Mouse (Mus musculus): Measurements from ENCODE around the gene Pde6d.
A peak's percentile ranks its signal among the peaks of the same experiment; 100 is the strongest.
"Not testable (repeated sequence)": the region's sequence is repeated elsewhere in the genome, so short reads cannot be mapped to it uniquely, and the experiment has no call there.

The Pde6d gene

DNA sequence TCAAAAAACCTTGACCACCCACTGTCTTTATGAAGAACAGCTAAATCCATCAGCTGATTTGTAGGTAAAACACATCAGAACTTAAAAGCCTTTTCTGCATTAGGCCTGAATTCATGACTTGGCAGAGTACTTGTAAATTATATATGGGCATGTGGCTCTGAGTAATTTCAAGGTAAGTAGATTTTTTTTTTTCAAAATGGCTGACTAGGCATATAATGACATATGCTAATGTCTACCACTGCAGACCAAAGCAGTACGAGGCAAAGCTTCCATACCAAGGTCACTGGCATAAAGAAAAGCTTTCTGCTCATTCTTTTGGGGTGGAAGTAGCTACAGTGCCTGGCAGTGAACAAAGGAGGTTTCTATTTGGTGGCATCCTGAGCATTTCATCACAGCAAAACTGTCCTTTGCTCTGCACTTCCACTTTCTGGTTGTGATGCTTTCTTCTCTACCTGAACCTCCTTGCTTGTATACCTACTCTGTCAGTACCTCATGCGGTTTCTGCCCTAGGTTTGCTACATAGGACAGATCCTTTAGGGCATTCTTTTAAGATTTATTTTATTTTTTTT, 13.1 kb downstream of the Pde6d start:
- DNase-seq (ENCODE audit: low spot score in 2 of 2) = no peak

DNA sequence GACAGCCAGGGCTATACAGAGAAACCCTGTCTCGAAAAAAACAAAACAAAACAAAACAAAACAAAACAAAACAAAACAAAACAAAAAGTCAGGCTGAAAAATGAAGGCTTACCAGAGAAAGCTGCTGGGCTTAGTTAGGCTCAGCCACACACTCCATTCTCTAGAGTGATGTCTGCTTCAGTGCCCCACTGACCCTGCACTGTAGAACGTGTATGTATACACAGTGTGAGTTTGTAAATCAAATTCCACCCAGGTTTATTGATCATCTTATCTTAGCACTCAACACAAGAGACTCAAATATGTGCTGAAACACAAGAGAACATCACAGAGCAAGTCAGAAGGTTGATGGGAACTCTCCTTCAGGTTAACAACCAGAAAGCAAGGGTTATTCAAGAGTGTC, 14.0 kb downstream of the Pde6d start:
- no peak for DNase-seq (ENCODE audit: low spot score in 2 of 2)

- no peak for DNase-seq (ENCODE audit: low spot score in 2 of 2)
Observed at GRCm38 (mm10) chr1:86562663-86563062, 19.8 kb downstream of the Pde6d start.

DNA sequence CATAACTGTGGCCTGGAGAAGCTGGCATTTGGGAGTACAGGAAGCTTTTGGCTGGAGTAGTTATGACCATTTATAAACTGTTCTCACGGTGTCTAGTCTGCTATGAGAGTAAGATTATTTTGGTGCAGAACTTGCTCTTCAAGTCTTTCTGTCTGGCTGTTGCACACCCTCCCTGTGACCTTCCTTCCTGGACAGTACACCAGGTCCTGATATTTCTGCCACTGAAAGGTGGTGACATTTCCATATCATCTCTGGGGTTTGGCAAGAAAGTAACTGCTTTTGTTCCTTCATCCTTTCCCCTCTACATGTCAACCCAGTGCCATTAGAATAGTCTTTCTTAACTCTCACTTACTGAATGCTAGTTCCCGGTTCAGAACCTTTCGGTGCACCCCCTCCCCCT, 23.2 kb downstream of the Pde6d start:
- no peak for DNase-seq (ENCODE audit: low spot score in 2 of 2)

DNA sequence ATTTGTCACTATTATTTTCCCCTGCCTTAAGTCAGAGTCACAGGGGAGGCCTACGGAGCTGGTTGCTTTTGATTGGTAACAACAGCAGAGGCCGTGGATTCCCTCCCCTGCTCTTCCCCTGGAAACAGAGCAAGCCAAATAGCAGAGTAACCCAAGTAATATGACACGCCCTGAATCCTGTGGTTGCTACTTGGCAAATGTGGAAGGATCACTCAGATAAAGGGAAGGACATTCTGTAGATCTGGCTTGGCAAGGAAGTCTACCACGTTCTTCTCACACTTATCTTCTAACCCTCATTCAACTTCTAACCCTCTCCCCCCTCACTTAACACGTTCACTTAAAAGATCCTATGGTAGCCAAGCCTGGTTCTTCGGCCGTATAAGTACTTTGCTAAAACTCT, 24.6 kb downstream of the Pde6d start:
- peak; percentile 8 to 11 for DNase-seq (ENCODE audit: low spot score in 2 of 2)

DNA sequence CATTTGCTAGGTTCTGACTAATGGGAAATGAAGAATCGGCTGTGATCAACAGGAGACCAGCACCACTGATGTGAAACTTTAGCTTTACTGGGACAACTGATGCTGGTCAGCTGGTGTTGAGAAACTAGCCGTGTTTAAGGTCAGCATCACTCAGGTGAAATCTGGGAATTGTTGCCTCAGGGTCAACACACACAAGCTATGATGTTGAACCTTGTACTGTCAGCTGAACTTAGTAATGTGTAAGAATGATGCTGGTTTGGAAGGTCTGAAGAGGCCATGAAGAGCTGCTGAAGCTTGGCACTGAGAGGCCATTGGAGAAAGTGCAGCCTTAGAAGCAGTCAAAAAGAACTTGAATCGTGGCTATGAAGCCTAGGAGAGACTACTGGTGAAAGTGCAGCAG, 26.8 kb downstream of the Pde6d start:
- DNase-seq (ENCODE audit: low spot score in 2 of 2) = no peak

DNA sequence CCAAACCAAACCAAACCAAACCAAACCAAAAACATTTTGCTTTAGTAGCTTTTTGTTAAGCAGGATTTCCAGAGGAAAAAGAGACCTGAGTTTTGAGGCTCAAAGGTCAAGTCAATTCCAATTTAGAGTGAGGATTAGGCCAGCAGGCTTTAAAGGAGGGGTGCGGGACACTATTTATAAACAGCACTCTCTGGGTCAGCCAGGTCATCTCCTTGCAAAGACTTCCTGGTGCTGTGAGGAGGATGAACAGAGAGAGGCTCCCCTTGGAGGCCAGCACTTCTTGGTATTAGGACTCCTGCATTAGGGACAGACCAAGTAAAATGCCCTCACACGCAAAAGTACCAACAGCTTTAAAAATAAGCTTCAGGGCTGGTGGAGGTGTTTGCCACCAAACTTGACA, 30.6 kb downstream of the Pde6d start:
- DNase-seq (ENCODE audit: low spot score in 2 of 2) = no peak

GRCm38 (mm10) chr1:86551299-86551698, 31.1 kb downstream of the Pde6d start:
- no peak for DNase-seq (ENCODE audit: low spot score in 2 of 2)

GRCm38 (mm10) chr1:86546797-86547196, 35.6 kb downstream of the Pde6d start:
- no peak for DNase-seq (ENCODE audit: low spot score in 2 of 2)

DNA sequence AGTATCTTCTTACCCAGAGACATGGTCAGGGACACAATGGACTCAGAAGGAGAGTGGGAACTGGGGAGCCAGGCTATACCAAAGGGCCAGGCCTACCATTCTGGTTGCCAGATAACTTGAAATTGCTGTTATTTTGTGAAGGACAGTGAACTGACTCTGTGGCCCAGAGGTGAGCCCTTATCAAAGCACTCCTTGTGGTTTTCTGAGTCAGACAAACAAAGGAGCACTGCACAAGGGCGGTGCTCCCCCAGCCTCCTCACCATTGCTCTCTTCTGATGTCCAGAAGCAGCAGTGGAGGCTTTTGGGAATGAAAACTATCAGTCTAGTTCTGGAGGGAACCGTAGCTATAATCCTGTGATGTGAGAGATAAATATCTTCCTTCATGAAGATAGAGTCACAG, 39.8 kb downstream of the Pde6d start:
- no peak for DNase-seq (ENCODE audit: low spot score in 2 of 2)

GRCm38 (mm10) chr1:86539583-86539982, 42.8 kb downstream of the Pde6d start:
- DNase-seq (ENCODE audit: low spot score in 2 of 2) = not testable (repeated sequence)

- DNase-seq (ENCODE audit: low spot score in 2 of 2) = no peak
Observed at GRCm38 (mm10) chr1:86538383-86538782, 44.0 kb downstream of the Pde6d start.

DNA sequence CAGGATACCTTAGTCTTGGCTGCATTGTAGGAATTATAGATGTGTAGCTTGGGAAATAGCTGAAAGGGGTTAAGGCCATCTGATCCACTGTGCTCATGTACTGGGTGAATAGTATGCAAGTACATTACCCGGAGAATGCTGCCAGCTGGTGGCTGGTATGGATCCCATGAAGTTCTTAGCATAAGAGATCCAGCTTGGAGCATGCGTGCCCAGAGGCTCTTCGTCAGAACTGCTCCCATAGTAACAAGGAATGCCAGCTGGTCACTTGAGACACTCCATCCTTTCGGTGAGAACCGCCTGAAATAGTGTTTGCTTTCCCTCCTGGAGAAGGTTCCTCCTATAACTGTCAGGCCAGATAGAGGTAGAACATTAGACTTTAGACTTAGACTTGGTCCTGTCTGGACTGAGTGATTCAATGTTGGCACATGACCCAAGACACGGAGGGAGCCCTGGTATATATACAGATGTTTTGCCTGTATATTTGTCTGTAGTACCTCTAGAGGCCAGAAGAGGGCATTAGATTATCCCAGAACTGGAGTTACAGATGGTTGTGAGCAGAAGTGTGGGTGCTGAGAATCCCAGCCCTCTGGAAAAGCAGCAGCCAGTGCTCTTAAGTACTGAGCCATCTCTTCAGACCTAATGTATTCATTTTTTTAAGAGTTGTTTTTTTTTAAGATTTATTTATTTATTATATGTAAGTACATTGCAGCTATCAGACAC, 48.9 kb downstream of the Pde6d start:
- DNase-seq (ENCODE audit: low spot score in 2 of 2) = no peak

DNA sequence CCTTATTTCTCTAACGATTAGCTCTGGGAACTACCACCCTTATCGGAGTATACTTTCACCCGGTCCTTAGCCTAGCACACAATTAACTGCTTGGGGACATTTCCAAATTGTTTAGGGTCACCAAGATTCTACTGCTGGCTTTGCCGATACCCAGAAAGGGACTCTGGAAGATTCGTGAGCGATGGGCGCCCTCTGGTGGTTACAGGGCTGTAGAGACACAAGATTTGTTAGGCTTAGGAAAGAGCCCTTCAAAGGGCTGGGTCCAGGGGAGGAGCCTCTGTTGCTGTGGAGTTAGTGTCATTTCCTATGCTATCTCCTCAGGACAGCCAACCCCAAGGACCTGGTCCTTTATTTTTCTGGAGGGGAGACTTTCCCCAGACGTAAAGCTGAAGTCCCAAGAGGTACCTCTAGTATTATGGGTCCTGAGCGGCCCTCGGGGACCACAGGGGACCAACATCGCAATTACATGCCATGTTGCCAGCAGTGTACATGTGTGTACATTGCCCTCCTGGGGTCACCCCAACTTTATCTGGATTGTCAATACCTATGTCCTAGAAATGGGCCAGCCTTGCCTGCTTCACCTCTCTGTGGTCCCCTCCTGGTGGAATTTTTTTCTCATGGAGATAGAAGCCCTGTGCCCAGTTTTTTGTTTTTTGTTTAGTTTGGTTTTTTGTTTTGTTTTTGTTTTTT, 49.9 kb downstream of the Pde6d start:
- peak; percentile 90 to 93 for DNase-seq (ENCODE audit: low spot score in 2 of 2)

DNA sequence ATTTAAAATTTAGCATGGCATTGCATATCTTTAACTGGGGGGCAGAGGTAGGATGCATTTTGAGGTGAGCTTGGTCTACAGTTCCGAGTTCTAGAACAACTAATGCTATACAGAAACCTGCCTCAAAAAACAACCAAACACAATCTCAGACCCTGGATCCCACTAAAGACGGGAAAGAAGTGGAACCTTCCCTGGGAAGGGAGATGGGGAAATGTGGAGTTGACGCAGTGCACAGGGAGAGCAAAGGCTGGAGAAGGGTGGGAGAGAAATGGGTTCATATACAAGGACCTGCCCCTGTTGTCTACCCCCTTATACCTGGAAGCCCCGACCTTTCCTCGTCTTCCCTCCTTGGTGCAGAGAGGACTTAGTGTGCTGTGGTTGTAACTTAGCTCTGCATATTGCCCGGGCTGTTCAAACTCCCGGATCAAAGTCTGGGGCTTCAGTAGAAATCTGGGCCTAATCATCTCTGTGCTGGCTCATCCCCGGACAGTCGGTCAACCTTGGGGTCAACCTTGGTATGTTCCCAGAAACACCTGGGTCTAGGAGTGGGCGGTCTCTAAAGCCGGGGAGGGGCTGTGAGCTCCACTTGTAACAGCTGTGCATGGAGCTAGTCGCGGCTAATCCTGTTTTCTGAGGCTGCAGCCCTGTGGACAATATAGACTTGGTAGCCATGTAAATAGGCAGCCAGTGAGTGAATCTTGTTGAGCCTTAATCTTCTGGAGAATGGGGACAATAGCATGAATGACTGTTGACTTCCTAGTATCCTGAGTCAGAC, 50.7 kb downstream of the Pde6d start:
- DNase-seq (ENCODE audit: low spot score in 2 of 2) = no peak

DNA sequence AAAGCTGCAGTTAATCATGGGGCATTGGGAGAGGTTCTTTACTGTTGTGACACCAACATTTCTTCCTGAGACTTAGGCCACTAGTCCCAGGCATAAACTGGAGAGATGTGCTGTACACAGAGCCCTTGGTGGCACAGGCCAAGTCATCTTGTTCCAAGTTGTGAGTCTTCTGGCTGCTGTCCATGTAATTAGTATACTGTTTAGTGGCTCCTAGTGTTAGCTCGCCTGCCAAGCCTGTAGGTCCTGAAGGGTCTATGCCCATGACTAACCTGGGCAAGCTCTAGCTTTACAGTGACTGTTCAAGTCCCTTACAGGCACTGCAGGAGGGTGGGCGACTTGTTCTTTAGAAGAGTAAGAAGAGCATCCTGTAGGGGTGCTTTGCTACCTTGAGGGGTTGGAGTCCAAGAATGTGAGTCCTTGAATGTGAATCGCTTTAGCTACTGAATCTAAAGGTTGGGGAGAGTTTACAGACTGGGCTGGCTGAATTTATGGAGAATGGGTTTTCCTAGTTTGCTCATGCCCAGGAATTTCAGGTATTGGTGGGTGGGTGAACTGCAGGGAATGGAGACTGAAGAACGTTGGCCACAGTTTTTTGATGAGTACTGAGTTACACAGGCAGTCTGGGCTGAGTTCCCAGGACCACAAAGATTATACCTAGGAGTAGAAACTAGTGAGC, 51.4 kb downstream of the Pde6d start:
- no peak for DNase-seq (ENCODE audit: low spot score in 2 of 2)

- no peak for DNase-seq (ENCODE audit: low spot score in 2 of 2)
Observed at GRCm38 (mm10) chr1:86529590-86529989, 52.8 kb downstream of the Pde6d start.

- peak; percentile 70 to 80 for DNase-seq (ENCODE audit: low spot score in 2 of 2)
Observed at GRCm38 (mm10) chr1:86528571-86529180, 53.8 kb downstream of the Pde6d start.

GRCm38 (mm10) chr1:86527599-86528486, 54.6 kb downstream of the Pde6d start:
- peak; percentile 88 to 94 for DNase-seq (ENCODE audit: low spot score in 2 of 2)
